Mouse (Mus musculus): ENCODE measurements at regions not wholly inside any gene's neighbourhood (a gene's known extent, or its start where the extent isn't known, plus 50 kb on each side); places are given as distances from the start of the nearest gene placed in this dataset.
"Not testable (repeated sequence)": the region's sequence is repeated elsewhere in the genome, so short reads cannot be mapped to it uniquely, and the experiment has no call there.

GRCm38 (mm10) chr4:145455573-145455972 is 55.0 kb upstream of the Zfp990 start:
- DNase-seq (ENCODE audit: low spot score) = not testable (repeated sequence)

DNA sequence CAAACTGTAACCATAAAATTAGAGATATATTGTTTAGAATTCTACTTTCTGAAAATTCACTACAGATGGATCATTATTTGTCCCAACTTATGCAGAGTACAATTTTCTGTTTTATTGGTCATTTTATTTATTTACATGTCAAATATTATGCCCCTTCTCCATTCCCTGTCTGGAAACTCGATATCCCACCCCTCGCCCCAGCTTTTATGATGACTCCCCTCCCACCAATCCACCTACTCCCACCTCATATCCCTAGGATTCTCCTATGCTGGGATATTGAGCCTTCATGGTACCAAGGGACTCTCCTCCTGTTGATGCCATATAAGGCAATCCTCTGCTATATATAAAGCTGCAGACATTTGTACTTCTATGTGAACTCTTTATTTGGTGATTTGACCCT is 62.0 kb upstream of the Zfp990 start:
- no peak for DNase-seq (ENCODE audit: low spot score)

DNA sequence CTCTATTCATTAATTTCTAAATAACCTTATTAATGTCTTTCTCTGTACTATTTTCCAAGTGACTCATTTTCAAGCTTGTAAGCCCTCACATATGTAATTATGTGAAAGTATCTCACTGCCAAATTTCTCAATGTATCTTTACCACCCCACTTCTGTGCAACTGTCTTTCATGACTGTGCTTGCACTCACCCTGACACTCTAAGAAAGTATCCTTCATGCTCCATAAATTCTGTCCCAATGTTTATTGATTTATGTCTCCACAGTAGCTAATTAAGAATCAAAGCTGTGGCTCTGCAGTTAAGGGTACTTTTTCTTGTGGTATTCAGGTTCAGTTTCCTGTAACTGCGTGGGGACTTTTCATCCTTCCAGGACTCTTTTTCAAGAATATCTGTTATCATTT is 73.8 kb upstream of the Zfp990 start:
- peak; percentile 2 for DNase-seq (ENCODE audit: low spot score)

DNA sequence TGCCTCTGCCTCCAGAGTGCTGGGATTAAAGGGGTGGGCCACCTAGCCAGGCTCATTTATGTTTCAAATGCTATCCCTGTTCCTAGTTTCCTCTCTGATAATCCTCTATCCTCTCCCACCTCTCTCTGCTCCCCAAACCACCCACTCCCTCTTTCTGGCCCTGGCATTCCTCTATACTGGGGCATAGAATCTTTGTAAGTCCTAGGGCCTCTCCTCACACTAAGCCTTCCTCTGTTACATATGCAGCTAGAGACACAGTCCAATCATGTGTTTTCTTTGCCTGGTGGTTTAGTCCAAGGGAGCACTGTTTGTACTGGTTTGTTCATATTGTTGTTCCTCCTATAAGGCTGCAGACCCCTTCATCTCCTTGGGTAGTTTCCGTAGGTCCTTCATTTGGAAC is 76.0 kb upstream of the Zfp990 start:
- DNase-seq (ENCODE audit: low spot score) = peak; percentile 2

GRCm38 (mm10) chr4:145434071-145434470 is 76.5 kb upstream of the Zfp990 start:
- peak; percentile 3 for DNase-seq (ENCODE audit: low spot score)

DNA sequence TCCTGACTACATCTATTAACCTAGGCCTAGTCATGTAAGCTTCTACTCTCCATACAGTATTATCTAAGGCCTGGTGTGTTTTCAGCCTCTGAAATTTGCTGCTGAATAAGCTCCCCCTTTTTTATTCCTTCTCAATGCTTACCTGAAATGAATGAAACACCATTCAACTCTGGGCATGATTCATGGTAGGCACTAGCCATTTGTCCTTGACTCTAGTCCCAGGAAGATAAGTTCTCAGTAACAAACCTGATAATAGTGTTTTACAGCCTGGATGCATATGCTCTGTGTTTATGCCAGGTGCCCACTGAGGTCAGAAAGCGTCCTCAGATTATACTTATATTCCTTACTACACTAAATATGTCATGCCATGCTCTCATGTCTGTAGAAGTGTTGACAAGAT is 77.3 kb upstream of the Zfp990 start:
- not testable (repeated sequence) for DNase-seq (ENCODE audit: low spot score)

GRCm38 (mm10) chr4:145431910-145432765 is 78.4 kb upstream of the Zfp990 start:
- DNase-seq (ENCODE audit: low spot score) = peak; percentile 14

GRCm38 (mm10) chr4:145417837-145418236 is 92.7 kb upstream of the Zfp990 start:
- not testable (repeated sequence) for DNase-seq (ENCODE audit: low spot score)

DNA sequence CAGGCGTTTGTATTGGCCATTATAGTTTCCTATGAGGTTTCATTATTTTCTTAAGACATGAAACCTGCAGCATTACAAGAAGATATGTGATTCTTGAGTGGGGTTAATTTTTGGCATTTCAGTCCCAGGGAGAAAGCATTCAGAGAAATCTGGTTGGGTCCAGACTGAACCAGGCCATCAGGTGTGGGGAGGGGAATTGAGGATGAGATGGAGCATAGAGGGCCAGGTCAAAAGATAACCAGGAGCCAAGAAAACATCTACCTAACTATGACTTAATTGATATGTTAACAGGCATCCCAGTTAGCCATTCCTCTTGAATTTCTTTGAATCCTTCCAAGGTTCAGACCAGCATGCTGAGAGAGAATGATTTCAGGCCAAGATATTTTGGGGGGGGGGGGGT is 96.2 kb upstream of the Tnfrsf8 start:
- no peak for DNase-seq (ENCODE audit: low spot score)

DNA sequence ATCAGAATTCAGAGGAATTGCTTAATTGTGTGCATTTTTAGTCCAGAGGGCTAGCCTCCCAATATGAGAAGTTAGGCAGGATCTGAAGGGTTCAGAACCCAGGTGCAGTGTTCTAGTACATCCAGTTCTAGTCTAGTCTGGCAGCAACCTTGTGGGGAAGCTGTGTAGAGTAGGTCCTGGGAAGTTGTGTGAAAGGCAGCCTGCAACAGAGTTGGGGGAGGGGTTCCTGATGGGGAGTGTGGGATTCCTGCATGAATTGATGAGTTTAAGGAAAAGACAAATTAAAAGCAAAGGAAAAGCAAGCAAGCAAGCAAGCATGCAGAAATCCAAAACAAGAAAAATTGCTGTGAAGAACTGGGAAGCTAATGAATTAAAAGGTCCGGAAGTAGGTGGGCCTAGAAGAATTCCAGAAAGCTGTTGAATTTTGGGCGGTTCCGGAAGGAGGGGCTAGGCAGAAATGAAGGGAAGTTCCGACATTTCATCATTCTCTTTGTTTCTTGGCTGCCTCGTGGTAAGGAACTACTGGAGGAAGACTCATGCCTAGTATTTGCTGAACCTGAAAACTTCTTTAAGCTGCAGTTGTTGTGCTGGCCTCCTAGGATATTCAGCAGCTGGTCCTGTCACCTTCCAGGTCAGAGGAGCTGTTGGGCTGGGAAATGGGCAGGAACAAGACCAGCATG is 95.0 kb upstream of the Tnfrsf8 start:
- no peak for DNase-seq (ENCODE audit: low spot score)

GRCm38 (mm10) chr4:145406050-145406449 is 91.1 kb upstream of the Tnfrsf8 start:
- DNase-seq (ENCODE audit: low spot score) = not testable (repeated sequence)

GRCm38 (mm10) chr4:145404230-145404629 is 89.3 kb upstream of the Tnfrsf8 start:
- not testable (repeated sequence) for DNase-seq (ENCODE audit: low spot score)

GRCm38 (mm10) chr4:145378876-145379275 is 63.9 kb upstream of the Tnfrsf8 start:
- DNase-seq (ENCODE audit: low spot score) = not testable (repeated sequence)

DNA sequence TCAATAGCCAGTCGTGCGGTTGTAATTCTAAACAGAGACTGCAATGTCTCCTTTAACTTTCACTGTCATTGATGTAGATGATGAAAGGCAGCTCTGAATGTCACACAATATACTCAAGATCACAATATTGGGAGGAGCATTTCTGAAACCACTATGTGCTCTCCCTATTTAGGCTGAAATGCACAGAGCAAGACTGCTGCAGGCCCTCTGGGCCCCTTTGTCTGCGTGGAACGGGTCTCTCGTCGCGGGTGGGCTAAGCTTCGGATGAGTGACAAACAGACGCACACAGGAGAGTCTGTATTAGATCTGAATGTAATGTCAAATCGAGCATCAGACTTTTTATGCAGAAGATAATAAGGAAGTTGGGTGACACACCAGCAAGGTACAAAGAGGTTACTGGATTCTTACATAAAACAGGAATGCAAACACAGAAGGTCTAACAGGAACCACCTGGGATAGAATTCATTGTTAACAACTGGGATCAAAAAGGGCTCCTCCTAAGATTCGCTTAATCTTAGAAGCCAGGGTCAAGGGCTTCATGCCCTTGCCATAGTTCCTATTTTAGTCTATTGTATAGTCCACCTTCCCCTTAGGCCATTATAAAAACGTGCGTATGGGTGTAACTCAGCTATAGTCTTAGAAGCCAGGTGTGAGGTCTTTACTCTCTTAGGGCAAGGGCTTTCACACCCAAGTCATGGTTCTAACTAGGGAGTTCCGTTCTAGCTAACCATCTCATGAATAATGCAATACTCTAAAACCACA is 62.5 kb upstream of the Tnfrsf8 start:
- DNase-seq (ENCODE audit: low spot score) = not testable (repeated sequence)

- peak; percentile 14 for DNase-seq (ENCODE audit: low spot score)
Measured at GRCm38 (mm10) chr4:145369753-145370152, 54.8 kb upstream of the Tnfrsf8 start.

GRCm38 (mm10) chr4:145367274-145367822 is 52.4 kb upstream of the Tnfrsf8 start:
- peak; percentile 46 for DNase-seq (ENCODE audit: low spot score)

- DNase-seq (ENCODE audit: low spot score) = peak; percentile 54
Measured at GRCm38 (mm10) chr4:145366301-145366700, 51.3 kb upstream of the Tnfrsf8 start.

GRCm38 (mm10) chr4:145365793-145366192 is 50.8 kb upstream of the Tnfrsf8 start:
- DNase-seq (ENCODE audit: low spot score) = not testable (repeated sequence)
